Mouse (Mus musculus): ENCODE results near the gene Car10.

Car10 gene

DNA sequence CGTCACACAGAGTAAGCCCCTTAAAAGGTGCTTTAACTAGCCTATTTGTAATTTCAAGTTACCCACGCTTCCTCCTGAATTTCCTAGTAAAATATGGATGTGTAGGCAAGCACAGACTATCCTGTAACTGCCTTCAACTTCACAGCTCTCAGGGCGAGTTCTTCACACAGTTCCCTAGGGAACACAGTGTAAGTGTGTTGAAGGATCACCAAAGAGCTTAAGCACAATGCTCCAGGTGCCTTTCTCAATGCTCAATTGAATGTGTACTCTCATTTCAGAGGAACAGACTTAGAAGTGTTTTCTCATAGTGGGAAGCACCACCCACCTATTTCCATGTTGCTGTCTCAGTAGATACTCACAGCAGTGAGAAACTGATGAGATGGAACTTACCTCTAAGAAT is 492.8 kb downstream of the Car10 start:
- DNase-seq, result no peak

DNA sequence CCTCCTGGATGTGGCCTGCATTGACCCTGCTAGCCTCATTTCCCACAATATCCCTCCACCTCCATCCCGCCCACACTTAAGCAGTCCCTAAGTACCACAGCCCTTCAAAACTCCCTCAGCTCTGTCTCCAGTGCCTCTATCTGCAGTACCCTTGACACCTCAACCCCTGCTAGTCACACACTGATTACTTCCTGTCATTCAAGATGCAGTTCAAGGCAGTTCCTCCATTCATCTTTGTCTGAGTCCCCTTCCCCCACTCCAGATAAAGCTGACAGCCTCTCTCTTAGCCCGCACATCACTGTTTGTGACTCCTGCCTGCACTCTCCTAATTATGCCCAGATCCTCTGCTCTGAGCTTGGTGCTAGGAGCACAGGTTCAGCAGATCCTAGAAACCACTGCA is 496.2 kb downstream of the Car10 start:
- no peak for DNase-seq

DNA sequence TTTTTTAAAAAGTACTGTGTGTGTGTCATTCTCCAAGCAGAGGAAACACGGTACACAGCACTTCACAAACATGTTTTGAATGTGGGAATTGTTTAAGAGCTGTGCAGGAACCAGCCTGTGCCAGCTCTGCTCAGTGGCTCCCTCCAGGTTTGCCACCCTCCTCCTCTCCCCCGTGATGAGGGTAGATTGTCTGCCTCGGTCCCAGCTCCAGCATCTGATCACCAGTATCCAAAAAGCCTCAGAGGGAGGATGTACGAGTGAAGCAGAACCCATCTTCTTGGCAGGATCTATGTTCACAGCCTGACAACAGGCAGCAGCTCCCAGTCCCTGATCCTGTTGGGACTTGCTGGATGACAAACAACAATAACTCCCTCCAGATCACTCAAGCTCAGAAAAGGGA is 500.3 kb downstream of the Car10 start:
- no peak for DNase-seq

DNA sequence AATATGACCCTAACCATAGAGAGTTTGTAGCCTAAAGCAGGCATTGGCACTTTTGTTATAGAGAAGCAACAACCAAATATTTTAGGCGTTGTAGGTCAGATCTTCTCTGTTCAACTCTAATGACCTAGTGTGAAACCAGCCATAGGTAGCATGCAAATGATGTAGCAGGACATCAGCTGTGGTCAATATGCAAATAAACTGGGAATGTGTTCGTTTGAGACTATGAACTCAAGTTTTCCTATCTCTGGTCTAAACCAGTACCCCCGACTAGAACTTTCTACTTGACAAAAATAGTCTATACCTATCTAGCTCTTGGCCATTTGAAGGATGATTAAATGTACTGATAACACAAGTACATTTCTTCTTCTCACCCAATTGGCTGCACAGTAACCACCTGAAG is 501.9 kb downstream of the Car10 start:
- no peak for DNase-seq

DNA sequence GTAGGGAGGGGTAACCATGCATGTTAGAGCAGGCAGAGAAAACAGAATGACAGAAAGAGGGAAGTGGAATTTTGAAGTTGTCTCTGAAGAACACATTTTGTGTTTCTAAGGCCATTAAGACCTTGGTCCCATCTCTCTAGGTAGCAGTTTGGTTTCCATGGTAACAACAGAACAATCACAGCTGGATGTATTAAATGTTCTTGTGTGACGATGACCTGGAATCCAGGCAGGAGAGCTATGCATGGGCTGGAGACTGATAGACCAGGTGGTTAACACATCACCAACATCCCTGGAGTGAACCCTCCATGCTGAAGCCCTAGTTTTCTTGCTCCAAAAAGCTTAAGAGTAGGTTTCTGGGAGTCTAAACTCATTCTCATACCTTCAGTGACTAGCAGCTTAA is 505.7 kb downstream of the Car10 start:
- DNase-seq, result no peak

DNA sequence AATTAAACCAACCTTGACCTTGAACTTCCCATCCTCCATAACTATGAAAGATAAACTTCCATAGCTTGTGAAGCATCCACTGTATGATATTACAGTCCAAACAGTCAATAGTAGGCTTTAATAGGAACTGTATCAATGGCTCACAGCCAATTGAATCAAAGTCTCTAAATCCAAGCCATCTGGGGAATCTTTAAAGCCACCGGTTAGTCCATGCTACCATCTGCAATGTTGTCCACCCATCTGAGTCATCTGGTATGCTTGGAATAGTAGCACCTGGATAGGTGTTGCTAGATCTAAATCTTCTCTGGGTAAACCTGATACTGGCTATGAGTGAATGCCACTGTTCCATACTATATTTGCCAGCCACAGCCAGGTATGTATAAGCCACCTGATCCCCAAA is 509.3 kb downstream of the Car10 start:
- no peak for DNase-seq

DNA sequence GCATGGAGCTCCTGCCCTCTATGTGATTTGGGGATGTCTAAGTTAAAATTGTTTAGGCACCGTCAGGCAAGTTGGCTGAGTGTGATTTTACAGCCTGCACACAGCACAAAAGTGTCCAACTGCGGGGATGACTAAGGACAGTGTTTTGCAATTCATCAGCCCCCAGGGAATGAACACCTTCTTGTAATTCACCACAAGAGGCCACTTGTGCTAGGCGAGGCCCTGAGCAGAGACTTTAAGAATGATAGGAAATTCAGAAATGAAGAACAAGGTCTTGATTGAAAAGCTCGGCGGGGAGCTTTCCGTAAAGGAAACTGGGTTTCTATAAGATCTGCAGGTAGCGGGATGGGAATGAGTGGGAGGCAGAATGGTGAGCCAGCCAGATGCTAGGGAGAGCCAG is 510.9 kb downstream of the Car10 start:
- no peak for DNase-seq

DNA sequence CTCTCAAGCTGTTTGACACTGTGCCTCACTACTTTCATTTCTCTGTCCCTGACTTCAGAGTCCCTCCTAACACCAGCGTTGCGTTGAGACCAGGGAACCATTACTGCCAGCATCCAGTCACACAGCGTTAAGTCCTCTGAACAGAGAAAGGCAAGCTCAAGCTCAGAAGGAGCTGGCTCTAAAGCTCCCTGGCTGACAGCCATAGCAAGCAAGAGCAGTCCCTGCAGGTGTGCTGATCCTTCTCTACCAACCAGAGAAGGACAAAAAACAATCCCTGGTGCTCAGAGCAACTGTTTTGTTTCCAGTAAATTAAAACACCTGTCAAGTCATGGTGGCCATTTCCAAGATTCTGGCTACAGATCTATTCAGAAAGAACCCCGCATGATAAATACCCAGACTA is 514.2 kb downstream of the Car10 start:
- DNase-seq, result no peak

DNA sequence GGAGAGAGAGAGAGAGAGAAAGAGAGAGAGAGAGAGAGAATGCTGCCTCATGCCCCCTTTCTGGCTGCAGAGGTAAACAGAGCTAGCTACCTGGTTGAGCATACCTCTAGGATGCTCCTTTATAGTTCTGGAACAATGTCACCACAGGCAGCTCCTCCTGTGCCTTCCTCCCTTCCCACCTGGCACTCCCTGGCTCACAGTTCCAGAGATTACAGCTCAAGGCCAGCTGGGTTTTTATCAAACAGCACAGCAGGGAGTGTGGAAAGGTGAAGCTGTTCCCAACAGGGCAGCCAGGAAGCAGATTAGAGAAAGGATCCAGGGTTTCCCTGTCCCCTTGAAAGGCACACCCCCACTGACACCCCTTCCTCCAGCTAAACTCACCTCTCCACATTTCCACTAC is 517.0 kb downstream of the Car10 start:
- DNase-seq, result no peak

DNA sequence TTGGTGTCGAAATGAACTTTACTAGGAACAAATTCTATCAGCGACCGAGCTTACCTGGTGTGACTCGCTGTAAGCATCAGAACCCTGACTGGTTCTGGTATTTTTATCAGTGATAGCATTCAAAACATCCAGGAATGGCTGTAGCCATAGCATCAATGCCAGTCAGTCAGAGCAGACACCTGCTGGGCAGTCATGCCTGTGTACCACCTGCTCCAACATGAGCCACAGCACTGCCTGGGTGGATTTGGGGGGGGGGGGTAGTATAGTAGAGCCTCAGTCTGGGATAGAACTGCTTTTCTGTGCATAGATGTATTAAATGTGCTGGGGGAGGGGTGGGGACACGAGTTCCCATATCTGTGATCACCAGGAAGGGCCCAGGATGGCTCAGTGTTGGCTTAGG is 525.8 kb downstream of the Car10 start:
- no peak for DNase-seq

DNA sequence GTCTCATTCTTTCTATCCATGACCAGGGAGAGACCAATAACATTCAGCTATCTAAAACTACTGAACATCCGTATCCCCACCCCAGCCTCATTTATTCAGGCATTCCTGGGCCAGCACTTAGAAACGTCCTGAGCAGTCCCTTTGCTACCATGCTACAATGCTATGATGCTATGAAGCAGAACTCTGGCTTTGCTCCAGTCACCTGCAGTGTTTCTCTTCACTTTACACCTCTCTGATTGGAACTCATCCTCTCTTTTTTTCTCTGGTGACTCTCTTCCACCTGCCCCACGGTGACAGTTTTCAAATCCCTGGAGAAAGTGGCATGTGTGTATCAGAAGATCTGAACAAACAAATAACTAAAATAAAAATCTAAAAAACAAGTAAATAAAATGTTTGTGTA is 541.6 kb downstream of the Car10 start:
- no peak for DNase-seq

DNA sequence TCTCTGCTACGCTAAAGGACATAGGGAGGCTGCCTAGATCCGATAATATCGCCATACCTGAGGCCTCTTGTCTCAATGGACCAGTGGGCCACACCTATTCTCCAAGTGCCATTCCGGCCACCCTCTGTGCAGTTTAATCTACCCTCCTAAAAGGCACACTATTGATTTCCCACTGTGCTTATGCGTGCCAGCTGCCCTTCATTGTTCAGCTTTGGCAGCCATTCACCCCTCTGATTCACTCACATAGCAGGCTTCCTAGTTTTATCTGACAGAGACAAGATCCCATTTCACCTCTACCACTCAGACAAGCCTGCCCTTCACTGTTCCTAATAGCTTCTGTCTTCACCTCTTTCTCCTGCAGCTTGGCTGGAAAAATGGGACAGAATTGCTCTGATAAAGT is 543.1 kb downstream of the Car10 start:
- no peak for DNase-seq

DNA sequence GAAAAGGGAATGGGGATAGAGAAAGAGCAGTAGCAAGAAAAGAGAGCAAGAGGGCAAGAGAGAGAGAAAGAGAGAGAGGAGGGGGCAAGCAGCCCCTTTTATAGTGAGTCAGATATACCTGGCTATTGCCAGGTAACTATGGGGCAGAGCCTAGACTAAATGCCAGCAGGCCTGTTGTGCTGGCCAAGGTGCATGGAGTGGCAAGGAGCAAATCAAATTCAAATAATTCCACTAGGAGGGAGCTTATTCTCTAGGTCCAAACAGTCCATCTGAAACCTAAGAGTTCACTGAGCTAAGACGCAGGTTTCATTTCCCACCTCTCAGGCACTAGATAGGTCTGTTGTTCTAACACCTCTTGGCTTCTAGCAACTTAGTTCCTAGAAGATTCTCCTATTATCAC is 544.5 kb downstream of the Car10 start:
- DNase-seq, result no peak

DNA sequence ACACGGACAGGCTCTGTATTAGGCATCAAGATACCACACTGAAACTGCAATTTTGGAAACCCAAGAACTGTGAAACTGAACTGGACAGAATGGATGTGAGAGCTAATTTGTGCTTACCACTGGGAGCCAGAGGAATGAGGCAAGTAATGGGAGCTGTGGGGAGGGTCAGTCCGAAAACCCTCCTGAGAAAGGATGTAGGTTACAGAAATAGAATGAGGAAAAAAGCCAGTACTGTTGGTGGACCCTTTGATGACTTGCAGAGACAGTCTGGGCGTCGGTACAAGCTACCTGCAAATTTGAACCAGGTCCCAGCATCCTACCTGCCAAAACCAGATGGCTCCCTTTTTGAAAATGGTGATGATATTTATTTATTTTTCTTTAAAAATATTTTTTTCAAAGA is 545.2 kb downstream of the Car10 start:
- DNase-seq, result no peak

DNA sequence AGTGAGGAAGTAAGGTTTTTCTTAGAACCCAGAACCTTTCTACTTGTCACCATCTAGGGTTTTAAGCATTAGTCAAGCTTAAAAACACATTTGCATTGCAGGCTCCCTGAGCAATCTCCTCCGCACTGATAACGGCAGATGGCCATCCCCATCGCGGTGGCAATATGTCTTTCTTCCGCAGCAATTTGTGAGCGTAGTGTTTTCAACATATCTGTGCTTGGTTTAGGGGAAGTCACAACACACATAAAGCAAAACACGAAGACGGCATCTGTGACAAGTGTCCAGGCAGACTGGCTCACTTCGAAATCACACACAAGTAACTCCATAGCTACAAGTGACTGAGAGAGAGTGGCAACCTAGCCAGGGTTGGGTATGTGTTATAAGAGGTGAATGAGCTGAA is 545.6 kb downstream of the Car10 start:
- no peak for DNase-seq

DNA sequence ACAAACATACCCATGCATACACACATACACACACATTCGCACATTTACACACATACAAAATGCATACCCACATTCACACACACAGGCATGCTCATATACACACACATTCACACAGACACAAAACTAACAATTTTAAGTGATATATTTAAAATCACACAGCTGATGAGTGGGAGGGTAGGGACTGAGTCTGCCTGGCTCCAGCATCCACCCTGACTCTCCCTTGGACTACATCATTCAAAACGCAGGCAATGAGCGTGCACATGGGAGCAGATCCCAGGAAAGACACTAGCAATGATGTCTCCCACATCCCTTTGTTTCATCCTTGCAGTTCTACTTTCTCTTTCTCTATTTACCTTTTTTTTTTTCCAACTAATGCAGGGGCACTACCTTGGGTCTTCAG is 548.4 kb downstream of the Car10 start:
- DNase-seq, result no peak
